Mouse (Mus musculus) heart, postnatal 0 days (tissue): Measurements from ENCODE around the gene Fuk.

ENCODE experiments used
- CTCF ChIP-seq: IDR thresholded peaks from 2 replicates; pipeline ENCODE4 v1.5.1; 2016; ENCODE audit warnings: antibody characterized with exemption, control low read depth, low read depth
- EP300 ChIP-seq: IDR thresholded peaks from 2 replicates; pipeline ENCODE4 v1.6.1; 2016; ENCODE audit warnings: antibody characterized with exemption, low read depth

GRCm38 (mm10) chr8:110928435-110928834, 26.1 kb upstream of the Fuk start:
- TF ChIP-seq CTCF (no peak), EP300 (no peak)
